Mouse (Mus musculus) kidney, adult 2 months (tissue): ENCODE data around the gene Mpzl3. TPM values are rescaled to one million over a fixed set of nuclear protein-coding genes. Genes with fewer than 3 reads are reported as not detected.

ENCODE experiments used
- DNase-seq: peaks from one replicate; pipeline ENCODE4 v3.0.0; 2021
- H3K27ac ChIP-seq: fragments of 200-500 bp; 2 replicates; pipeline ENCODE4 v1.5.1; 2012; ENCODE audit warnings: low read depth, low read length, control low read depth, inconsistent platforms; ENCODE audit not compliant: insufficient read depth
- H3K27me3 ChIP-seq: fragments of 200-500 bp; replicated peaks from 2 replicates; pipeline ENCODE4 v1.6.1; 2012; ENCODE audit warnings: mild to moderate bottlenecking, moderate library complexity, low read length, inconsistent platforms; ENCODE audit not compliant: control insufficient read depth, insufficient read depth
- H3K36me3 ChIP-seq: fragments of 200-500 bp; 2 replicates; pipeline ENCODE4 v1.6.1; 2012; ENCODE audit warnings: mild to moderate bottlenecking, moderate library complexity, low read length, inconsistent platforms; ENCODE audit not compliant: control insufficient read depth, insufficient read depth
- H3K4me1 ChIP-seq: fragments of 200-500 bp; 2 replicates; pipeline ENCODE4 v1.6.1; 2011; ENCODE audit warnings: low read length; ENCODE audit not compliant: control insufficient read depth, insufficient read depth
- H3K4me3 ChIP-seq: fragments of 200-500 bp; 2 replicates; pipeline ENCODE4 v1.5.1; 2011; ENCODE audit warnings: mild to moderate bottlenecking, low read depth, low read length, control low read depth; ENCODE audit not compliant: insufficient read depth
- CTCF ChIP-seq: fragments of 200-500 bp; conservative IDR thresholded peaks from 2 replicates; pipeline ENCODE4 v1.5.1; 2011; ENCODE audit warnings: low read depth, mild to moderate bottlenecking, control low read depth, low read length, moderate library complexity, mixed read lengths; ENCODE audit not compliant: insufficient read depth, insufficient read length
- POLR2A ChIP-seq: fragments of 200-500 bp; IDR thresholded peaks from one replicate; pipeline ENCODE4 v1.6.1; 2011; ENCODE audit warnings: low read depth, low read length, control low read depth
- whole genome bisulfite sequencing: fragments of 180-500 bp; shearing (Covaris S2); methylation state at CpG from one replicate; pipeline ENCODE4 v1.1.7; 2018; 5-methylcytosine and 5-hydroxymethylcytosine counted together
- polyA plus RNA-seq: library from polyadenylated mRNA; depleted of rRNA; stranded (reverse); fragments of >200 nt; gene quantifications from 2 replicates; pipeline ENCODE4 v1.2.3, GENCODE M21; 2012; rRNA removed

Mpzl3 gene
- polyA plus RNA-seq, 1 experiment, result 2.6 TPM

- Histone ChIP-seq H3K27ac (no peak overlapping the region), H3K4me3 (no peak overlapping the region), H3K4me1 (no peaks in the 10 kb centered on the region), H3K36me3 (no peaks in the 10 kb centered on the region), H3K27me3 (no peaks in the 10 kb centered on the region)
- DNase-seq, result no peak
- 88% methylated on average over 14 of the region's 14 CpGs for WGBS
- TF ChIP-seq CTCF (no peak), POLR2A (no peak)
These were observed 70.2 kb downstream of the Mpzl3 start for GRCm38 (mm10) chr9:45125211-45125610.

DNA sequence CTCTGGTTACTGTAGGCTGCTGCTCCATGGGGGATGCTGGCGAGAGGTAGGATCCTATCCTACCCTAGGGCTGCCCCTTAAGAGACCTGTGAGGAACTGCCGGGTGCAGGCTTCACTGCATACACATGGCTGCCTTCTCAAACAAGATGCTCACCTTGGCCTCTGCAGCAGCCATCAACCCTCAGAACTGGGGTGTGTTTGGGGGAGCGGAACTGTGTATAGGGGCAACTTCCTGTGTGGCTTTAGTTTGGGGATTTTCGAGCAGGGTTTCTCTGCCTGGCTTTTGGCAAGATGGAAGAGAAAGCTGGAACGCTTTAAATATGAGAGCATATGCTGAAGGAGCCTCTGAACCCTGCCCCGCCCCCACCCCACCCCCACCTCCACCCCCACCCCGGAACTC, 72.0 kb downstream of the Mpzl3 start:
- H3K36me3 ChIP-seq, result no peaks in the 10 kb centered on the region
- H3K27me3 ChIP-seq, result no peaks in the 10 kb centered on the region
- H3K27ac ChIP-seq, result no peak overlapping the region
- H3K4me1 ChIP-seq, result no peaks in the 10 kb centered on the region
- no peak for DNase-seq
- H3K4me3 ChIP-seq, result no peak overlapping the region
- TF ChIP-seq CTCF (no peak), POLR2A (no peak)
- 52% methylated on average over 7 of the region's 7 CpGs for WGBS

Other genes starting within 250 kb of the Mpzl3 start
- 12.1 and 13.9 TPM in 2 replicates for gene Kmt2a, start 173.9 kb upstream of the Mpzl3 start, polyA plus RNA-seq
- gene Atp5l, start 134.4 kb upstream of the Mpzl3 start, polyA plus RNA-seq, result 732 and 924 TPM in 2 replicates
- 15.9 and 18.3 TPM in 2 replicates for gene Ube4a, start 89.6 kb upstream of the Mpzl3 start, polyA plus RNA-seq
- gene Cd3g, start 74.8 kb upstream of the Mpzl3 start, polyA plus RNA-seq, result 0.57 and 3.2 TPM in 2 replicates
- 0.19 and 2.9 TPM in 2 replicates for gene Cd3d, start 73.4 kb upstream of the Mpzl3 start, polyA plus RNA-seq
- 0.52 and 3.6 TPM in 2 replicates for gene Cd3e, start 45.6 kb upstream of the Mpzl3 start, polyA plus RNA-seq
- 18.8 TPM in 2 replicates for gene Mpzl2, start 15.4 kb upstream of the Mpzl3 start, polyA plus RNA-seq
- 0.08 and 0.53 TPM in 2 replicates for gene Jaml, start 24.0 kb downstream of the Mpzl3 start, polyA plus RNA-seq
- gene Scn2b, start 62.6 kb downstream of the Mpzl3 start, polyA plus RNA-seq, result 0.45 and 0.58 TPM in 2 replicates
- gene Scn4b, start 83.2 kb downstream of the Mpzl3 start, polyA plus RNA-seq, result 13.3 and 13.8 TPM in 2 replicates
- gene BC049352, start 126.8 kb downstream of the Mpzl3 start, polyA plus RNA-seq, result 2.7 and 2.9 TPM in 2 replicates
- gene Tmprss4, start 148.9 kb downstream of the Mpzl3 start, polyA plus RNA-seq, result 1.2 and 1.5 TPM in 2 replicates
- 3.3 and 5.3 TPM in 2 replicates for gene Il10ra, start 214.0 kb downstream of the Mpzl3 start, polyA plus RNA-seq